Mouse (Mus musculus): ENCODE measurements around the gene D630039A03Rik.

DNA sequence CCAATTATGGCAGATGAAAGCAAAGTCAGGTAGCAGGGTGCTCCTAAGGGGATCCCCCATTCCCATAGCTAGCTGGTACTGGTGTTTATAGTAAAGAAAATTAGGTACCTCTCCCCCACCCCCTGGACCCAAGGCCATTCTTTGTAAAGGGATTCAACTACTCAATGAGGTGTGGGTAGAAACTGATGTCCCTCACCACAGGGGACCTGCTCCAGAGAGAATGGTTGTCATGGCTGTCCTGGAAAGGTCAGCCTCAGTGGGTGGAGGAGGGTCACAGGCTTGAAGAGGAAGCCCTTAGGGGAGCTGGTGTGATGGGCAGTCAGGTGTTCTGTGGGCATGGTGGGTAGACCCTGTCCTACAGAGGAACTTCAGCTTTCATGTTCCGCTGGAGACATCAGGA lies 4.4 kb upstream of the D630039A03Rik start:
- TF ChIP-seq CTCF (IDR thresholded peaks at IDR 0.05; ENCODE audit: low read depth, low read length) (no peak), GATA2 (IDR thresholded peaks at IDR 0.05; ENCODE audit: borderline replicate concordance, low read depth, low read length) (no peak), POLR2AphosphoS5 (IDR thresholded peaks at IDR 0.05; ENCODE audit: insufficient replicate concordance, low read depth, low read length) (no peak), GATA1 (IDR thresholded peaks at IDR 0.05; ENCODE audit: borderline replicate concordance, low read length) (no peak)
